Comparison of ENCODE assay signal across 22 mouse cellular contexts in genomic region chr1:153894201-153894893, GRCm38 (mm10). TPM values are rescaled to one million over a fixed set of nuclear protein-coding genes. Genes with fewer than 3 reads are reported as not detected.
DNase-seq lines count a peak whose midpoint lies in the region; ATAC-seq and TF ChIP-seq lines count a peak whose summit lies in the region.
"Had no signal": no experiment of that assay in that cellular context is flagged by ENCODE, and none has a peak within 500 bp of the region (broad histone marks: within the 10 kb centered on the region; RNA-seq: fewer than 3 reads in every experiment).

No protein-coding gene starts in this region.

- no peaks in the 10 kb centered on the region for H3K9me3 ChIP-seq in limb, embryonic 15.5 days
- no peaks in the 10 kb centered on the region for H3K9me3 ChIP-seq in limb, embryonic 10.5 days (replicated peaks)
- H3K9me3 ChIP-seq in CH12.LX (replicated peaks; ENCODE audit: low read length) = no peaks in the 10 kb centered on the region
- H3K9me3 ChIP-seq: forebrain, embryonic 15.5 days; limb, embryonic 13.5 days; liver, embryonic 15.5 days; midbrain, embryonic 15.5 days; neural tube, embryonic 15.5 days had no signal

- WGBS in limb, embryonic 15.5 days = 51% methylated on average over 8 of the region's 8 CpGs
- WGBS in limb, embryonic 10.5 days = 73% methylated on average over 8 of the region's 8 CpGs

- DNase-seq in gastrocnemius, adult 2 months = no peak
- no peak for DNase-seq in gastrocnemius, postnatal 4 days (ENCODE audit: low spot score in 2 of 2)
- no peak for DNase-seq in limb, embryonic 10.5 days (ENCODE audit: low spot score)
- DNase-seq in CH12.LX (ENCODE audit: extremely low read depth) (no peak), adipocyte (ENCODE audit: low spot score) (peak; percentile 58)
- DNase-seq in kidney, postnatal 10 days = no peak
- no peak for DNase-seq in cerebellum, postnatal 14 days

- no peak overlapping the region; the same call in 1 of the 2 replicates for H3K9ac ChIP-seq in limb, embryonic 15.5 days
- H3K9ac ChIP-seq in CH12.LX (ENCODE audit: insufficient read depth, low read depth) = no peak overlapping the region
- H3K9ac ChIP-seq: forebrain, embryonic 15.5 days; limb, embryonic 13.5 days; liver, embryonic 15.5 days; midbrain, embryonic 15.5 days; neural tube, embryonic 15.5 days had no signal

- ATAC-seq in limb, embryonic 15.5 days (ENCODE audit: insufficient number of reproducible peaks, low FRiP score, low TSS enrichment, low read depth) = no peak
- ATAC-seq: intestine, embryonic 16.5 days; midbrain, embryonic 15.5 days had no signal

- TF ChIP-seq CTCF in gastrocnemius, adult 2 months (IDR thresholded peaks at IDR 0.05) = no peak
- no peak for TF ChIP-seq CTCF in CH12.LX (conservative IDR thresholded peaks at IDR 0.05 in 1 of 2, IDR thresholded peaks at IDR 0.05 in 1 of 2; ENCODE audit: low read depth in 2 of 2, low read length in 2 of 2)

- H3K79me2 ChIP-seq in CH12.LX (replicated peaks; ENCODE audit: control insufficient read depth, extremely low read depth, insufficient read depth, poor library complexity, severe bottlenecking) = no peaks in the 10 kb centered on the region

- H3K4me2 ChIP-seq in limb, embryonic 15.5 days = no peak overlapping the region
- H3K4me2 ChIP-seq in CH12.LX (ENCODE audit: insufficient read depth, low read depth, poor library complexity, severe bottlenecking) = no peak overlapping the region
- H3K4me2 ChIP-seq: forebrain, embryonic 15.5 days; limb, embryonic 13.5 days; liver, embryonic 15.5 days; midbrain, embryonic 15.5 days; neural tube, embryonic 15.5 days had no signal

- H3K27ac ChIP-seq in gastrocnemius, adult 2 months = peak overlapping the region; percentile 20; the same call in 1 of the 2 replicates
- H3K27ac ChIP-seq in limb, embryonic 15.5 days = peak overlapping the region; percentile 17; the same call in 1 of the 2 replicates
- no peak overlapping the region for H3K27ac ChIP-seq in limb, embryonic 10.5 days
- no peak overlapping the region for H3K27ac ChIP-seq in CH12.LX (ENCODE audit: insufficient read depth, low read depth)
- H3K27ac ChIP-seq: forebrain, embryonic 15.5 days; limb, embryonic 13.5 days; liver, embryonic 15.5 days; midbrain, embryonic 15.5 days; neural tube, embryonic 15.5 days had no signal

- no peak overlapping the region for H3K4me3 ChIP-seq in gastrocnemius, adult 2 months
- no peak overlapping the region for H3K4me3 ChIP-seq in limb, embryonic 15.5 days
- no peak overlapping the region for H3K4me3 ChIP-seq in limb, embryonic 10.5 days
- no peak overlapping the region for H3K4me3 ChIP-seq in CH12.LX (replicated peaks in 1 of 3; ENCODE audit: low read depth in 2 of 3, low read length in 2 of 3, poor library complexity in 1 of 3)
- H3K4me3 ChIP-seq: forebrain, embryonic 15.5 days; limb, embryonic 13.5 days; liver, embryonic 15.5 days; midbrain, embryonic 15.5 days; neural tube, embryonic 15.5 days had no signal

- in situ Hi-C loops in CH12.LX (cut with MboI; ENCODE audit: low pct_ligation_motif_present, low pct_unique_long_range_greater_than_20kb, low sequenced_read_pairs) = loop anchor here (5.0 to 10.0 kb wide), 3 partner anchors 140 to 283 kb away; no protein-coding TSS in a partner anchor

- no peak for TF ChIP-seq EP300 in CH12.LX (IDR thresholded peaks at IDR 0.05; ENCODE audit: low read length)

- no peaks in the 10 kb centered on the region for H3K27me3 ChIP-seq in limb, embryonic 15.5 days
- peaks cover 19% of the 10 kb centered on the region for H3K27me3 ChIP-seq in limb, embryonic 10.5 days (ENCODE audit: low read depth, poor library complexity, severe bottlenecking)
- H3K27me3 ChIP-seq in CH12.LX (replicated peaks) = peaks cover 6% of the 10 kb centered on the region
- H3K27me3 ChIP-seq: forebrain, embryonic 15.5 days; liver, embryonic 15.5 days; midbrain, embryonic 15.5 days; neural tube, embryonic 15.5 days had no signal

- TF ChIP-seq POLR2A in CH12.LX (IDR thresholded peaks at IDR 0.05; ENCODE audit: low read depth, low read length) = no peak

- peaks cover 13% of the 10 kb centered on the region for H3K4me1 ChIP-seq in limb, embryonic 15.5 days
- H3K4me1 ChIP-seq in limb, embryonic 10.5 days = peaks cover 16% of the 10 kb centered on the region
- H3K4me1 ChIP-seq in CH12.LX (ENCODE audit: control insufficient read depth in 1 of 2, insufficient read depth in 2 of 2) = peaks cover 3 to 25% of the 10 kb centered on the region in 2 experiments; a peak in 3 of 4 replicates

- dilution Hi-C loops in CH12.LX (cut with MboI; ENCODE audit: extremely low pct_ligation_motif_present, extremely low pct_unique_long_range_greater_than_20kb, low sequenced_read_pairs) = no loop called here

- intact Hi-C loops in gastrocnemius, adult 2 months (cut with DNase I) = loop anchor here (2.0 kb wide), 1 partner anchor 836 kb away; no protein-coding TSS in a partner anchor

- no peak for TF ChIP-seq RAD21 in CH12.LX (IDR thresholded peaks at IDR 0.05; ENCODE audit: low read depth, low read length)

- H3K36me3 ChIP-seq in limb, embryonic 15.5 days = no peaks in the 10 kb centered on the region
- H3K36me3 ChIP-seq in limb, embryonic 10.5 days = no peaks in the 10 kb centered on the region
- H3K36me3 ChIP-seq in CH12.LX (replicated peaks in 1 of 2; ENCODE audit: control insufficient read depth in 1 of 2, insufficient read depth in 1 of 2, low read length in 1 of 2) = no peaks in the 10 kb centered on the region
- H3K36me3 ChIP-seq: forebrain, embryonic 15.5 days; limb, embryonic 13.5 days; liver, embryonic 15.5 days; midbrain, embryonic 15.5 days; neural tube, embryonic 15.5 days had no signal

TF ChIP-seq in CH12.LX, 34 proteins besides CTCF, POLR2A, EP300 and RAD21:
- TF ChIP-seq SIN3A (IDR thresholded peaks at IDR 0.05; ENCODE audit: low read length) (0 out of 2 replicates have a peak, but pooled peaks have one; percentile 35), TCF12 (IDR thresholded peaks at IDR 0.05; ENCODE audit: low read depth, low read length) (no peak)

RNA-seq across cellular contexts. Expression of gene Teddm1a, which starts 2.8 kb away (rescaled TPM):
- not detected for total RNA-seq in gastrocnemius, adult 2 months (2021)
- total RNA-seq in gastrocnemius, postnatal 4 days (2021) = not detected
- not detected in 2 replicates for polyA plus RNA-seq in limb, embryonic 15.5 days (2015; fragmentation: Nextera tagmentation; extraction: Ambion mirVana)
- polyA plus RNA-seq in limb, embryonic 10.5 days (2016; fragmentation: Nextera tagmentation; extraction: Ambion mirVana) = not detected in 2 replicates
- total RNA-seq in CH12.LX (2012; rRNA removed) (not detected in 2 replicates), CH12.LX (2014; rRNA removed) (not detected in 2 replicates)
- polyA plus RNA-seq in CH12.LX (2012; ENCODE audit: insufficient read length, low read depth) = not detected in 2 replicates
- total RNA-seq: adrenal gland, adult 8-10 months; gastrocnemius, adult 18-20 months; granulocyte monocyte progenitor cell, adult 5-6 weeks; layer of hippocampus, postnatal 14 days; left cerebral cortex, postnatal 10 days had no signal
- polyA plus RNA-seq: forebrain, embryonic 15.5 days; heart, embryonic 14.5 days; hindbrain, embryonic 11.5 days; intestine, embryonic 16.5 days; kidney, embryonic 14.5 days; liver, embryonic 15.5 days; midbrain, embryonic 15.5 days; neural tube, embryonic 15.5 days had no signal

RNA-seq across cellular contexts. Expression of gene Glul, which starts 5.4 kb away (rescaled TPM):
- 100 to 1,000 TPM; 501 to 689 TPM for total RNA-seq in gastrocnemius, adult 2 months (2021)
- 100 to 1,000 TPM; 114 to 130 TPM for total RNA-seq in gastrocnemius, postnatal 4 days (2021)
- 88.4 and 93.1 TPM in 2 replicates for polyA plus RNA-seq in limb, embryonic 15.5 days (2015; fragmentation: Nextera tagmentation; extraction: Ambion mirVana)
- 122 and 125 TPM in 2 replicates for polyA plus RNA-seq in limb, embryonic 10.5 days (2016; fragmentation: Nextera tagmentation; extraction: Ambion mirVana)
- 22.6 and 23.0 TPM in 2 replicates for total RNA-seq in CH12.LX (2012; rRNA removed)
- total RNA-seq in CH12.LX (2014; rRNA removed) = 49.1 and 51.1 TPM in 2 replicates
- 45.2 and 58.7 TPM in 2 replicates for polyA plus RNA-seq in CH12.LX (2012; ENCODE audit: insufficient read length, low read depth)

RNA-seq across cellular contexts. Expression of gene Teddm2, which starts 5.7 kb away (rescaled TPM):
- total RNA-seq in gastrocnemius, adult 2 months (2021) = 1 to 10 TPM; 1.6 to 4.4 TPM
- under 1 TPM; 0.65 to 0.88 TPM for total RNA-seq in gastrocnemius, postnatal 4 days (2021)
- 0.35 and 0.78 TPM in 2 replicates for polyA plus RNA-seq in limb, embryonic 15.5 days (2015; fragmentation: Nextera tagmentation; extraction: Ambion mirVana)
- 0.69 and 0.74 TPM in 2 replicates for polyA plus RNA-seq in limb, embryonic 10.5 days (2016; fragmentation: Nextera tagmentation; extraction: Ambion mirVana)
- 0.04 TPM in 1 of 2 replicates, not detected in the other for total RNA-seq in CH12.LX (2012; rRNA removed)
- not detected in 2 replicates for total RNA-seq in CH12.LX (2014; rRNA removed)
- polyA plus RNA-seq in CH12.LX (2012; ENCODE audit: insufficient read length, low read depth) = not detected in 2 replicates
- total RNA-seq: granulocyte monocyte progenitor cell, adult 5-6 weeks had no signal

RNA-seq across cellular contexts. Expression of gene Teddm1b, which starts 20.2 kb away (rescaled TPM):
- not detected for total RNA-seq in gastrocnemius, adult 2 months (2021)
- not detected for total RNA-seq in gastrocnemius, postnatal 4 days (2021)
- 0.08 and 0.16 TPM in 2 replicates for polyA plus RNA-seq in limb, embryonic 15.5 days (2015; fragmentation: Nextera tagmentation; extraction: Ambion mirVana)
- 0.64 and 2.1 TPM in 2 replicates for polyA plus RNA-seq in limb, embryonic 10.5 days (2016; fragmentation: Nextera tagmentation; extraction: Ambion mirVana)
- total RNA-seq in CH12.LX (2012; rRNA removed) (0.04 TPM in 1 of 2 replicates, not detected in the other), CH12.LX (2014; rRNA removed) (not detected in 2 replicates)
- 0.10 TPM in 1 of 2 replicates, not detected in the other for polyA plus RNA-seq in CH12.LX (2012; ENCODE audit: insufficient read length, low read depth)
- total RNA-seq: gastrocnemius, adult 18-20 months; granulocyte monocyte progenitor cell, adult 5-6 weeks; layer of hippocampus, postnatal 14 days; left cerebral cortex, postnatal 10 days had no signal
- polyA plus RNA-seq: heart, embryonic 14.5 days had no signal

RNA-seq across cellular contexts. Expression of gene Rgsl1, which starts 50.4 kb away (rescaled TPM):
- under 1 TPM in 1 of 2 experiments, not detected in 1; 0.18 TPM for total RNA-seq in gastrocnemius, adult 2 months (2021)
- total RNA-seq in gastrocnemius, postnatal 4 days (2021) = under 1 TPM; 0.13 to 0.27 TPM
- 0.13 and 0.19 TPM in 2 replicates for polyA plus RNA-seq in limb, embryonic 15.5 days (2015; fragmentation: Nextera tagmentation; extraction: Ambion mirVana)
- not detected in 2 replicates for polyA plus RNA-seq in limb, embryonic 10.5 days (2016; fragmentation: Nextera tagmentation; extraction: Ambion mirVana)
- total RNA-seq in CH12.LX (2012; rRNA removed) = not detected in 2 replicates
- not detected in 2 replicates for total RNA-seq in CH12.LX (2014; rRNA removed)
- polyA plus RNA-seq in CH12.LX (2012; ENCODE audit: insufficient read length, low read depth) = 0.10 and 0.20 TPM in 2 replicates
- total RNA-seq: granulocyte monocyte progenitor cell, adult 5-6 weeks had no signal
- polyA plus RNA-seq: heart, embryonic 14.5 days; hindbrain, embryonic 11.5 days; intestine, embryonic 16.5 days; kidney, embryonic 14.5 days; liver, embryonic 15.5 days had no signal

Comparison
In these comparisons a context has a peak if more than half of its experiments do, and no peak if none do; other contexts are left out.
1. H3K27ac ChIP-seq: peak in gastrocnemius, adult 2 months (single experiment) and limb, embryonic 15.5 days (single experiment); none in limb, embryonic 10.5 days (single experiment) and CH12.LX (single experiment).